Mouse (Mus musculus) adrenal gland, adult 18-20 months (tissue): Measurements from ENCODE around the gene Pyroxd2. TPM values are rescaled to one million over a fixed set of nuclear protein-coding genes. Genes with fewer than 3 reads are reported as not detected.
"Not testable (repeated sequence)": the region's sequence is repeated elsewhere in the genome, so short reads cannot be mapped to it uniquely, and the experiment has no call there.

Source experiments
- DNase-seq, 2 experiments: peaks; one replicate each; pipeline ENCODE4 v3.0.0; 2021 to 2022; ENCODE audit warnings: low spot score in 2 of 2
- long read RNA-seq, 2 experiments: library from polyadenylated mRNA; stranded (forward); transcript quantifications; one replicate each; pipeline ENCODE4 v2.0.0; 2021
- total RNA-seq, 2 experiments: library from RNA; stranded (reverse); gene quantifications; 1 replicate in 1 of 2; 2 replicates in 1 of 2; pipeline ENCODE4 v1.2.3; 2021

Pyroxd2 gene
- 10 to 100 TPM; 23.1 to 46.7 TPM for total RNA-seq
- long read RNA-seq, experiment 1, transcript Pyroxd2-201 (16 exons, 3,119 nt): major isoform, 13 of 31 reads
- long read RNA-seq, experiment 1, partial matches to known transcripts: 6 of 31 reads
- long read RNA-seq, experiment 1, other reads (novel, unspliced or antisense): 12 of 31 reads
- long read RNA-seq, experiment 2, transcript Pyroxd2-201 (16 exons, 3,119 nt): major isoform, 15 of 33 reads
- long read RNA-seq, experiment 2, partial matches to known transcripts: 7 of 33 reads
- long read RNA-seq, experiment 2, other reads (novel, unspliced or antisense): 10 of 33 reads

GRCm38 (mm10) chr19:42752363-42752931, at the start of gene Pyroxd2:
Pyroxd2 (minus strand) TSS chr19:42752775.
- peak; percentile 75 to 81 for DNase-seq

- no peak for DNase-seq
Observed at GRCm38 (mm10) chr19:42797866-42798265, 45.3 kb upstream of the Pyroxd2 start.

- no peak for DNase-seq
Observed at GRCm38 (mm10) chr19:42795801-42796200, 43.2 kb upstream of the Pyroxd2 start.

- peak; percentile 90 for DNase-seq
Observed at GRCm38 (mm10) chr19:42794914-42795613, 42.5 kb upstream of the Pyroxd2 start.

GRCm38 (mm10) chr19:42788311-42788710, 35.7 kb upstream of the Pyroxd2 start:
- no peak for DNase-seq

- no peak for DNase-seq
Observed at GRCm38 (mm10) chr19:42785562-42786220, 33.1 kb upstream of the Pyroxd2 start.

- DNase-seq: no peak
Observed at GRCm38 (mm10) chr19:42785129-42785528, 32.6 kb upstream of the Pyroxd2 start.

GRCm38 (mm10) chr19:42780156-42780538, 27.6 kb upstream of the Pyroxd2 start:
- DNase-seq: not testable (repeated sequence)

- peak; percentile 84 to 86 for DNase-seq
Observed at GRCm38 (mm10) chr19:42779531-42780155, 27.1 kb upstream of the Pyroxd2 start, which contains the start of gene Hps1. Hps1 (minus strand) TSS chr19:42779978.

GRCm38 (mm10) chr19:42777801-42778200, 25.2 kb upstream of the Pyroxd2 start:
- DNase-seq: peak in 1 of 2 experiments; percentile 63

- no peak for DNase-seq
Observed at GRCm38 (mm10) chr19:42776813-42777212, 24.2 kb upstream of the Pyroxd2 start.

- DNase-seq: peak in 1 of 2 experiments; percentile 39
Observed at GRCm38 (mm10) chr19:42770141-42770872, 17.7 kb upstream of the Pyroxd2 start.

GRCm38 (mm10) chr19:42769648-42770047, 17.1 kb upstream of the Pyroxd2 start:
- no peak for DNase-seq

- DNase-seq: no peak
Observed at GRCm38 (mm10) chr19:42767361-42767760, 14.8 kb upstream of the Pyroxd2 start.

GRCm38 (mm10) chr19:42764398-42764797, 11.8 kb upstream of the Pyroxd2 start:
- DNase-seq: no peak

GRCm38 (mm10) chr19:42756671-42757070, 4.1 kb upstream of the Pyroxd2 start:
- DNase-seq: no peak

- no peak for DNase-seq
Observed at GRCm38 (mm10) chr19:42755148-42755870, 2.7 kb upstream of the Pyroxd2 start.

GRCm38 (mm10) chr19:42753141-42753917, 754 bp upstream of the Pyroxd2 start:
- DNase-seq: peak; percentile 65 to 73

GRCm38 (mm10) chr19:42750196-42750595, 2.4 kb downstream of the Pyroxd2 start:
- no peak for DNase-seq
